27 mouse cellular contexts compared by ENCODE assay signal in genomic region chr5:17127501-17127900, GRCm38 (mm10).
DNase-seq lines count a peak whose midpoint lies in the region; ATAC-seq and TF ChIP-seq lines count a peak whose summit lies in the region.
"Had no signal": no experiment of that assay in that cellular context is flagged by ENCODE, and none has a peak within 500 bp of the region (broad histone marks: within the 10 kb centered on the region; RNA-seq: fewer than 3 reads in every experiment).

No protein-coding gene starts in this region.

- H3K4me1 ChIP-seq in embryonic facial prominence, embryonic 11.5 days (ENCODE audit: control insufficient read depth, insufficient read depth, low read length), result no peaks in the 10 kb centered on the region
- no peaks in the 10 kb centered on the region for H3K4me1 ChIP-seq in forebrain, postnatal 0 days (ENCODE audit: insufficient read depth)
- H3K4me1 ChIP-seq: embryonic facial prominence, embryonic 15.5 days; heart, embryonic 12.5 days; heart, embryonic 15.5 days; hindbrain, embryonic 10.5 days had no signal

- H3K4me3 ChIP-seq in embryonic facial prominence, embryonic 11.5 days (ENCODE audit: low read depth, low read length), result no peak overlapping the region
- no peak overlapping the region for H3K4me3 ChIP-seq in forebrain, postnatal 0 days (ENCODE audit: low read depth, low read length)
- H3K4me3 ChIP-seq: embryonic facial prominence, embryonic 15.5 days; heart, embryonic 12.5 days; heart, embryonic 15.5 days; hindbrain, embryonic 10.5 days had no signal

- no peaks in the 10 kb centered on the region for H3K27me3 ChIP-seq in embryonic facial prominence, embryonic 11.5 days (ENCODE audit: control insufficient read depth, insufficient read depth, low read length)
- H3K27me3 ChIP-seq in forebrain, postnatal 0 days (ENCODE audit: insufficient read depth, low read length), result no peaks in the 10 kb centered on the region
- H3K27me3 ChIP-seq: embryonic facial prominence, embryonic 15.5 days; heart, embryonic 12.5 days; heart, embryonic 15.5 days; Patski had no signal

- WGBS in embryonic facial prominence, embryonic 11.5 days, result 43% methylated on average over 4 of the region's 4 CpGs
- WGBS in forebrain, postnatal 0 days, result 79% methylated on average over 4 of the region's 4 CpGs

- no peak overlapping the region for H3K4me2 ChIP-seq in embryonic facial prominence, embryonic 11.5 days (ENCODE audit: low read depth, low read length)
- H3K4me2 ChIP-seq in forebrain, postnatal 0 days (ENCODE audit: low read depth), result no peak overlapping the region
- H3K4me2 ChIP-seq: embryonic facial prominence, embryonic 15.5 days; heart, embryonic 12.5 days; heart, embryonic 15.5 days; hindbrain, embryonic 14.5 days had no signal

- no peaks in the 10 kb centered on the region for H3K36me3 ChIP-seq in embryonic facial prominence, embryonic 11.5 days (replicated peaks; ENCODE audit: control insufficient read depth, insufficient read depth, low read depth, low read length)
- no peaks in the 10 kb centered on the region for H3K36me3 ChIP-seq in forebrain, postnatal 0 days (ENCODE audit: insufficient read depth)
- H3K36me3 ChIP-seq: embryonic facial prominence, embryonic 15.5 days; heart, embryonic 12.5 days; heart, embryonic 15.5 days; hindbrain, embryonic 10.5 days had no signal

- no peak for ATAC-seq in embryonic facial prominence, embryonic 11.5 days (replicated peaks; ENCODE audit: insufficient number of reproducible peaks, low FRiP score, low TSS enrichment, low read depth)
- no peak for ATAC-seq in forebrain, postnatal 0 days
- ATAC-seq: forebrain, embryonic 14.5 days; hindbrain, postnatal 0 days; inflammation-experienced regulatory T-cells, adult 6 months; intestine, embryonic 16.5 days; Patski had no signal

- DNase-seq in gastrocnemius, adult 18-20 months (ENCODE audit: low spot score), result peak; percentile 5
- no peak for DNase-seq in gastrocnemius, postnatal 4 days (ENCODE audit: low spot score in 2 of 2)
- peak; percentile 34 for DNase-seq in NIH3T3 (ENCODE audit: low read depth)
- peak; percentile 55 for DNase-seq in embryonic facial prominence, embryonic 11.5 days (ENCODE audit: low spot score)
- DNase-seq in forebrain, postnatal 0 days, result no peak
- no peak for DNase-seq in urinary bladder, postnatal 14 days (ENCODE audit: low spot score)
- DNase-seq: adrenal gland, postnatal 10 days; adrenal gland, postnatal 36 days; cerebellum, adult 18-20 months; cerebellum, adult 9-10 months; cerebellum, postnatal 14 days; gastrocnemius, postnatal 10 days; heart, adult 18-20 months; heart, postnatal 10 days; heart, postnatal 36 days; kidney, adult 18-20 months; kidney, adult 9 months had no signal

- H3K27ac ChIP-seq in embryonic facial prominence, embryonic 11.5 days (replicated peaks; ENCODE audit: low read depth, low read length), result no peak overlapping the region
- no peak overlapping the region for H3K27ac ChIP-seq in forebrain, postnatal 0 days (ENCODE audit: low read depth, low read length)
- H3K27ac ChIP-seq: embryonic facial prominence, embryonic 15.5 days; heart, embryonic 15.5 days; hindbrain, embryonic 10.5 days; hindbrain, embryonic 14.5 days; hindbrain, postnatal 0 days had no signal

- no peak overlapping the region for H3K9ac ChIP-seq in embryonic facial prominence, embryonic 11.5 days (replicated peaks; ENCODE audit: low read length)
- H3K9ac ChIP-seq in forebrain, postnatal 0 days, result no peak overlapping the region
- H3K9ac ChIP-seq: embryonic facial prominence, embryonic 15.5 days; heart, embryonic 12.5 days; heart, embryonic 15.5 days; hindbrain, embryonic 14.5 days had no signal

- H3K9me3 ChIP-seq in embryonic facial prominence, embryonic 11.5 days (replicated peaks; ENCODE audit: control insufficient read depth, low read length), result no peaks in the 10 kb centered on the region
- no peaks in the 10 kb centered on the region for H3K9me3 ChIP-seq in forebrain, postnatal 0 days (ENCODE audit: low read length)
- H3K9me3 ChIP-seq: embryonic facial prominence, embryonic 15.5 days; heart, embryonic 12.5 days; heart, embryonic 15.5 days; hindbrain, embryonic 10.5 days had no signal

- TF ChIP-seq CTCF in forebrain, postnatal 0 days (IDR thresholded peaks at IDR 0.05; ENCODE audit: low read depth), result no peak

Comparison
In these comparisons a context has a peak if more than half of its experiments do, and no peak if none do; other contexts are left out.
1. DNase-seq: peak in gastrocnemius, adult 18-20 months (single experiment), NIH3T3 (single experiment) and embryonic facial prominence, embryonic 11.5 days (single experiment); none in gastrocnemius, postnatal 4 days (0 of 2), forebrain, postnatal 0 days (single experiment) and urinary bladder, postnatal 14 days (single experiment).